Mouse (Mus musculus) ES-Bruce4 (cell line): ENCODE data around the gene Gnaz. TPM values are rescaled to one million over a fixed set of nuclear protein-coding genes. Genes with fewer than 3 reads are reported as not detected.

Experiments
- H3K27ac ChIP-seq: 2 replicates; pipeline ENCODE4 v1.5.1; 2012; ENCODE audit warnings: low read length, inconsistent platforms; ENCODE audit not compliant: insufficient read depth
- H3K27me3 ChIP-seq: 2 replicates; pipeline ENCODE4 v1.6.1; 2012; ENCODE audit warnings: mild to moderate bottlenecking, low read length, inconsistent platforms; ENCODE audit not compliant: control insufficient read depth, poor library complexity, insufficient read depth, severe bottlenecking
- H3K36me3 ChIP-seq: 2 replicates; pipeline ENCODE4 v1.6.1; 2012; ENCODE audit warnings: inconsistent platforms, mild to moderate bottlenecking, low read length, moderate library complexity; ENCODE audit not compliant: control insufficient read depth, poor library complexity, insufficient read depth, severe bottlenecking
- H3K4me1 ChIP-seq: one replicate; pipeline ENCODE4 v1.8.1; 2011; ENCODE audit warnings: low read length; ENCODE audit not compliant: control insufficient read depth, insufficient read depth
- H3K4me3 ChIP-seq: 2 replicates; pipeline ENCODE4 v1.5.1; 2011; ENCODE audit warnings: low read depth, mild to moderate bottlenecking, low read length
- H3K9ac ChIP-seq: 2 replicates; pipeline ENCODE4 v1.6.1; 2012; ENCODE audit warnings: low read depth, mild to moderate bottlenecking, inconsistent platforms; ENCODE audit not compliant: poor library complexity, severe bottlenecking
- H3K9me3 ChIP-seq: replicated peaks from 2 replicates; pipeline ENCODE4 v1.6.1; 2012; ENCODE audit warnings: mild to moderate bottlenecking, low read length, inconsistent platforms; ENCODE audit not compliant: control insufficient read depth, poor library complexity, insufficient read depth, severe bottlenecking
- CTCF ChIP-seq: IDR thresholded peaks from one replicate; pipeline ENCODE4 v1.8.1; 2011; ENCODE audit warnings: low read depth, low read length
- EP300 ChIP-seq: IDR thresholded peaks from 2 replicates; pipeline ENCODE4 v1.6.1; 2011; ENCODE audit warnings: low read depth, low read length; ENCODE audit not compliant: insufficient read depth
- POLR2A ChIP-seq: IDR thresholded peaks from one replicate; pipeline ENCODE4 v1.8.1; 2011; ENCODE audit warnings: low read length; ENCODE audit not compliant: insufficient read depth
- polyA plus RNA-seq: library from polyadenylated mRNA; stranded (reverse); fragments of >200 nt; gene quantifications from 2 replicates; pipeline ENCODE4 v1.2.4, GENCODE M21; 2011; ENCODE audit warnings: low read depth; ENCODE audit not compliant: missing spikeins, insufficient read depth, insufficient read length

Gnaz gene
- polyA plus RNA-seq, 1 experiment: 3.1 TPM

DNA sequence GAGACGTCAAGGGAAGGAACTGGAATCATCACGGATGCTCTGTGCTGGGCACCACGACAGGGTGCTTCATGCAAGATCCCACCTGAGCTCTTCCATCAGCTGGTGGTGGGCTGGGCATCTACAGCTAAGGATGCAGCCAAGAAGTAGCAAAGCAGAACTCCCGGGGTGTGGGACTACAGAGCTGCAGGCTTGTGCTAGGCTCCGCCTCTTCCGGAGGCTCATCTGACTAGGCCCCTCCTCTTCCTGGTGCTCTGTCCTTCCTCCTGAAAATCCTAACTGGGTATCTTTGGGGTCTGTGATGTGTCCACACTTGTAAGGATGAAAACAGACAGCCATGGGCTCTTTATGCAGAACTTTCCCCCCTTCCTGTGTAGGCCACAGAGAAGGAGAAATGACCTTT, 98.7 kb downstream of the Gnaz start:
- Histone ChIP-seq H3K36me3 (no peaks in the 10 kb centered on the region), H3K27me3 (peaks cover 2% of the 10 kb centered on the region; the same call in 1 of the 2 replicates), H3K4me1 (no peaks in the 10 kb centered on the region), H3K9ac (no peak overlapping the region), H3K4me3 (peak overlapping the region; percentile 56), H3K27ac (no peak overlapping the region), H3K9me3 (no peaks in the 10 kb centered on the region)
- no peak for TF ChIP-seq EP300
- no peak for TF ChIP-seq CTCF
- no peak for TF ChIP-seq POLR2A

Other genes starting within 250 kb of the Gnaz start
- gene Rsph14, start 65.4 kb downstream of the Gnaz start, polyA plus RNA-seq: not detected in 2 replicates
- gene Rab36, start 69.9 kb downstream of the Gnaz start, polyA plus RNA-seq: 1.2 and 1.3 TPM in 2 replicates
- 22.9 and 28.2 TPM in 2 replicates for gene Bcr, start 93.4 kb downstream of the Gnaz start, polyA plus RNA-seq
- 41.2 and 41.5 TPM in 2 replicates for gene Specc1l, start 244.9 kb downstream of the Gnaz start, polyA plus RNA-seq